Comparison of ENCODE assay signal across 11 mouse cellular contexts in genomic region chr12:55626711-55627110, GRCm38 (mm10). TPM values are rescaled to one million over a fixed set of nuclear protein-coding genes. Genes with fewer than 3 reads are reported as not detected.
A peak's percentile ranks its signal among the peaks of the same experiment; 100 is the strongest.
DNase-seq lines count a peak whose midpoint lies in the region; ATAC-seq and TF ChIP-seq lines count a peak whose summit lies in the region.
"Had no signal": no experiment of that assay in that cellular context is flagged by ENCODE, and none has a peak within 500 bp of the region (broad histone marks: within the 10 kb centered on the region; RNA-seq: fewer than 3 reads in every experiment).

No protein-coding gene starts in this region.

- no peaks in the 10 kb centered on the region for H3K4me1 ChIP-seq in heart, postnatal 0 days (ENCODE audit: control insufficient read depth, insufficient read depth)
- peaks cover 6% of the 10 kb centered on the region; the same call in 1 of the 2 replicates for H3K4me1 ChIP-seq in neural tube, embryonic 11.5 days (ENCODE audit: control insufficient read depth, insufficient read depth, low read length)

- H3K27me3 ChIP-seq in heart, postnatal 0 days (ENCODE audit: control insufficient read depth, insufficient read depth, low read length) = no peaks in the 10 kb centered on the region
- H3K27me3 ChIP-seq in neural tube, embryonic 11.5 days (ENCODE audit: control insufficient read depth, insufficient read depth, low read length) = no peaks in the 10 kb centered on the region
- H3K27me3 ChIP-seq: hindbrain, embryonic 12.5 days had no signal

- DNase-seq in heart, postnatal 0 days (ENCODE audit: low spot score) = no peak
- DNase-seq in heart, adult 11 months = no peak
- peak; percentile 19 for DNase-seq in neural tube, embryonic 11.5 days (ENCODE audit: low spot score)
- DNase-seq in neural tube, embryonic 10.5 days (ENCODE audit: extremely low spot score, low spot score) = no peak
- peak; percentile 22 for DNase-seq in c-Kit-positive CD71-positive TER-119-positive erythroid progenitor cells, embryonic 14.5 days (ENCODE audit: low spot score)
- DNase-seq in testis, postnatal 10 days (ENCODE audit: low spot score) = peak; percentile 50
- DNase-seq in gastrocnemius, postnatal 14 days = no peak
- DNase-seq in adrenal gland, postnatal 4 days (ENCODE audit: low spot score in 2 of 2) = no peak
- DNase-seq: cerebellum, adult 9-11 months; right cerebral cortex, postnatal 4 days had no signal

- WGBS in heart, postnatal 0 days = 41% methylated on average over 4 of the region's 4 CpGs
- WGBS in neural tube, embryonic 11.5 days = 43% methylated on average over 4 of the region's 4 CpGs

- H3K9ac ChIP-seq in heart, postnatal 0 days (replicated peaks; ENCODE audit: low read depth, low read length) = no peak overlapping the region
- H3K9ac ChIP-seq in neural tube, embryonic 11.5 days (ENCODE audit: low read length) = no peak overlapping the region
- H3K9ac ChIP-seq: hindbrain, embryonic 12.5 days had no signal

- no peaks in the 10 kb centered on the region for H3K9me3 ChIP-seq in heart, postnatal 0 days (replicated peaks; ENCODE audit: control insufficient read depth, low read length)
- no peaks in the 10 kb centered on the region for H3K9me3 ChIP-seq in neural tube, embryonic 11.5 days (ENCODE audit: control insufficient read depth, low read length)
- H3K9me3 ChIP-seq: hindbrain, embryonic 12.5 days had no signal

- no peak overlapping the region for H3K4me2 ChIP-seq in heart, postnatal 0 days (ENCODE audit: low read depth, low read length)
- no peak overlapping the region for H3K4me2 ChIP-seq in neural tube, embryonic 11.5 days (ENCODE audit: low read depth)
- H3K4me2 ChIP-seq: hindbrain, embryonic 12.5 days had no signal

- no peak for ATAC-seq in heart, postnatal 0 days (ENCODE audit: insufficient read depth, low read depth)
- no peak for ATAC-seq in neural tube, embryonic 11.5 days (ENCODE audit: insufficient read depth, low FRiP score, low TSS enrichment)

- no peak overlapping the region for H3K4me3 ChIP-seq in heart, postnatal 0 days (ENCODE audit: low read depth, low read length)
- no peak overlapping the region for H3K4me3 ChIP-seq in neural tube, embryonic 11.5 days (ENCODE audit: low read depth, low read length)
- H3K4me3 ChIP-seq: hindbrain, embryonic 12.5 days had no signal

- 0 out of 2 replicates have a peak, but pooled peaks cover 5% of the 10 kb centered on the region for H3K36me3 ChIP-seq in heart, postnatal 0 days (replicated peaks; ENCODE audit: control insufficient read depth, insufficient read depth, low read length)
- no peaks in the 10 kb centered on the region for H3K36me3 ChIP-seq in neural tube, embryonic 11.5 days (ENCODE audit: control insufficient read depth, insufficient read depth, low read length)
- H3K36me3 ChIP-seq: hindbrain, embryonic 12.5 days had no signal

- no peak for TF ChIP-seq EP300 in heart, postnatal 0 days (IDR thresholded peaks at IDR 0.05; ENCODE audit: low read depth)

- peak; percentile 33 for TF ChIP-seq CTCF in heart, postnatal 0 days (IDR thresholded peaks at IDR 0.05; ENCODE audit: low read depth)

- no peak overlapping the region for H3K27ac ChIP-seq in heart, postnatal 0 days (ENCODE audit: low read depth)
- H3K27ac ChIP-seq in neural tube, embryonic 11.5 days (ENCODE audit: low read depth, low read length) = no peak overlapping the region
- H3K27ac ChIP-seq: hindbrain, embryonic 12.5 days had no signal

- intact Hi-C loops in gastrocnemius, postnatal 14 days (cut with DNase I; ENCODE audit: low total_unique reads) = no loop called here

RNA-seq across cellular contexts. Expression of gene Insm2, which starts 27.5 kb away (rescaled TPM):
- total RNA-seq in heart, postnatal 0 days (2014; rRNA removed; ENCODE audit: low replicate concordance) = not detected in 2 replicates
- not detected in 2 replicates for polyA plus RNA-seq in heart, postnatal 0 days (2015; fragmentation: Nextera tagmentation; extraction: Ambion mirVana)
- 0.69 and 1.6 TPM in 2 replicates for polyA plus RNA-seq in neural tube, embryonic 11.5 days (2014; fragmentation: Nextera tagmentation; extraction: Ambion mirVana)
- total RNA-seq in gastrocnemius, postnatal 14 days (2021) = not detected
- 1 to 10 TPM; 3.0 to 3.3 TPM for total RNA-seq in adrenal gland, postnatal 4 days (2021)

Comparison
In these comparisons a context has a peak if more than half of its experiments do, and no peak if none do; other contexts are left out.
1. DNase-seq: peak in neural tube, embryonic 11.5 days (single experiment), c-Kit-positive CD71-positive TER-119-positive erythroid progenitor cells, embryonic 14.5 days (single experiment) and testis, postnatal 10 days (single experiment); none in heart, postnatal 0 days (single experiment), heart, adult 11 months (single experiment), neural tube, embryonic 10.5 days (single experiment), gastrocnemius, postnatal 14 days (single experiment) and adrenal gland, postnatal 4 days (0 of 2).